Mouse (Mus musculus): ENCODE data around the gene Zfp296. TPM values are rescaled to one million over a fixed set of nuclear protein-coding genes. Genes with fewer than 3 reads are reported as not detected.
A peak's percentile ranks its signal among the peaks of the same experiment; 100 is the strongest.

Zfp296 gene
- polyA plus RNA-seq, 1 experiment, result 7.0 TPM

- no peak for DNase-seq (ENCODE audit: low spot score)
These were observed 30.2 kb downstream of the Zfp296 start for GRCm38 (mm10) chr7:19607291-19607690.

GRCm38 (mm10) chr7:19609641-19610332, 32.7 kb downstream of the Zfp296 start:
- DNase-seq (ENCODE audit: low spot score), result no peak

GRCm38 (mm10) chr7:19610969-19611368, 33.9 kb downstream of the Zfp296 start:
- DNase-seq (ENCODE audit: low spot score), result no peak

GRCm38 (mm10) chr7:19615036-19615577, 38.0 kb downstream of the Zfp296 start:
- no peak for DNase-seq (ENCODE audit: low spot score)

- DNase-seq (ENCODE audit: low spot score), result no peak
These were observed 42.1 kb downstream of the Zfp296 start for GRCm38 (mm10) chr7:19619004-19619801.

- DNase-seq (ENCODE audit: low spot score), result no peak
These were observed 43.7 kb downstream of the Zfp296 start for GRCm38 (mm10) chr7:19620811-19621210.

GRCm38 (mm10) chr7:19622241-19622640, 45.2 kb downstream of the Zfp296 start:
- DNase-seq (ENCODE audit: low spot score), result no peak

- no peak for DNase-seq (ENCODE audit: low spot score)
These were observed 46.3 kb downstream of the Zfp296 start for GRCm38 (mm10) chr7:19623433-19623832.

- no peak for DNase-seq (ENCODE audit: low spot score)
These were observed 50.6 kb downstream of the Zfp296 start for GRCm38 (mm10) chr7:19627721-19628120.

- no peak for DNase-seq (ENCODE audit: low spot score)
These were observed 51.1 kb downstream of the Zfp296 start for GRCm38 (mm10) chr7:19628192-19628535.

- peak; percentile 82 for DNase-seq (ENCODE audit: low spot score)
These were observed 51.7 kb downstream of the Zfp296 start for GRCm38 (mm10) chr7:19628536-19629360.

- peak; percentile 73 for DNase-seq (ENCODE audit: low spot score)
These were observed 52.3 kb downstream of the Zfp296 start, which contains the start of gene Relb for GRCm38 (mm10) chr7:19629361-19629734. Gene Relb, minus strand, starts transcription at chr7:19629438.

Other genes starting within 250 kb of the Zfp296 start
- gene Ercc1, start 232.5 kb upstream of the Zfp296 start, polyA plus RNA-seq (2012; rRNA removed), result 42.3 and 47.5 TPM in 2 replicates
- 8.9 and 9.8 TPM in 2 replicates for gene Cd3eap, start 217.8 kb upstream of the Zfp296 start, polyA plus RNA-seq (2012; rRNA removed)
- gene Ppp1r13l, start 217.5 kb upstream of the Zfp296 start, polyA plus RNA-seq (2012; rRNA removed), result 16.5 and 19.6 TPM in 2 replicates
- 23.8 and 24.5 TPM in 2 replicates for gene Ercc2, start 195.3 kb upstream of the Zfp296 start, polyA plus RNA-seq (2012; rRNA removed)
- 6.5 and 7.9 TPM in 2 replicates for gene Klc3, start 173.2 kb upstream of the Zfp296 start, polyA plus RNA-seq (2012; rRNA removed)
- gene Ckm, start 172.5 kb upstream of the Zfp296 start, polyA plus RNA-seq (2012; rRNA removed), result 417 and 477 TPM in 2 replicates
- gene Mark4, start 118.5 kb upstream of the Zfp296 start, polyA plus RNA-seq (2012; rRNA removed), result 13.3 and 19.4 TPM in 2 replicates
- gene Exoc3l2, start 114.0 kb upstream of the Zfp296 start, polyA plus RNA-seq (2012; rRNA removed), result 8.4 and 10.2 TPM in 2 replicates
- gene Bloc1s3, start 68.9 kb upstream of the Zfp296 start, polyA plus RNA-seq (2012; rRNA removed), result 6.6 and 7.4 TPM in 2 replicates
- gene Trappc6a, start 68.9 kb upstream of the Zfp296 start, polyA plus RNA-seq (2012; rRNA removed), result 58.7 and 77.3 TPM in 2 replicates
- 1.5 and 1.6 TPM in 2 replicates for gene Nkpd1, start 59.4 kb upstream of the Zfp296 start, polyA plus RNA-seq (2012; rRNA removed)
- 61.4 and 64.8 TPM in 2 replicates for gene Ppp1r37, start 14.2 kb upstream of the Zfp296 start, polyA plus RNA-seq (2012; rRNA removed)
- 69.0 TPM in 2 replicates for gene Gemin7, start 308 bp downstream of the Zfp296 start, polyA plus RNA-seq (2012; rRNA removed)
- gene Clasrp, start 27.2 kb downstream of the Zfp296 start, polyA plus RNA-seq (2012; rRNA removed), result 68.9 and 76.5 TPM in 2 replicates
- 22.5 and 23.5 TPM in 2 replicates for gene Relb, start 52.2 kb downstream of the Zfp296 start, polyA plus RNA-seq (2012; rRNA removed)
- gene Clptm1, start 87.7 kb downstream of the Zfp296 start, polyA plus RNA-seq (2012; rRNA removed), result 54.8 and 64.2 TPM in 2 replicates
- gene Apoc2, start 100.7 kb downstream of the Zfp296 start, polyA plus RNA-seq (2012; rRNA removed), result 0.86 and 1.1 TPM in 2 replicates
- gene Gm44805, start 104.1 kb downstream of the Zfp296 start, polyA plus RNA-seq (2012; rRNA removed), result not detected in 2 replicates
- 0.19 and 0.28 TPM in 2 replicates for gene Apoc4, start 104.2 kb downstream of the Zfp296 start, polyA plus RNA-seq (2012; rRNA removed)
- 54.0 and 72.3 TPM in 2 replicates for gene Apoc1, start 115.4 kb downstream of the Zfp296 start, polyA plus RNA-seq (2012; rRNA removed)
- 1,139 and 1,516 TPM in 2 replicates for gene Apoe, start 121.9 kb downstream of the Zfp296 start, polyA plus RNA-seq (2012; rRNA removed)
- gene Tomm40, start 138.2 kb downstream of the Zfp296 start, polyA plus RNA-seq (2012; rRNA removed), result 50.6 and 62.6 TPM in 2 replicates
- gene Nectin2, start 173.2 kb downstream of the Zfp296 start, polyA plus RNA-seq (2012; rRNA removed), result 37.9 and 38.6 TPM in 2 replicates
- gene Bcam, start 193.7 kb downstream of the Zfp296 start, polyA plus RNA-seq (2012; rRNA removed), result 171 and 177 TPM in 2 replicates
- gene Cblc, start 219.5 kb downstream of the Zfp296 start, polyA plus RNA-seq (2012; rRNA removed), result 25.6 and 37.5 TPM in 2 replicates
- 10.8 and 10.9 TPM in 2 replicates for gene Bcl3, start 245.5 kb downstream of the Zfp296 start, polyA plus RNA-seq (2012; rRNA removed)